Mouse (Mus musculus) cortical plate, adult 2 months (tissue): ENCODE measurements around the gene Tulp1.

Experiments
- CTCF ChIP-seq: fragments of 200-500 bp; IDR thresholded peaks from 2 replicates; pipeline ENCODE4 v1.5.1; 2011; ENCODE audit warnings: mild to moderate bottlenecking, control low read depth, low read length; ENCODE audit not compliant: insufficient read depth; ENCODE audit errors: extremely low read depth
- POLR2A ChIP-seq: fragments of 200-500 bp; IDR thresholded peaks from 2 replicates; pipeline ENCODE4 v1.6.1; 2011; ENCODE audit warnings: mild to moderate bottlenecking, low read length, control low read depth; ENCODE audit not compliant: insufficient read depth; ENCODE audit errors: extremely low read depth

- peak; percentile 39; the same call in 1 of the 2 replicates for TF ChIP-seq CTCF
- no peak for TF ChIP-seq POLR2A
Observed at GRCm38 (mm10) chr17:28373821-28374220, 8.8 kb upstream of the Tulp1 start.
